In genomic region chr6:83301294-83301693, GRCm38 (mm10) we compare ENCODE assay signal across 18 mouse cellular contexts.
"Had no signal": no experiment of that assay in that cellular context is flagged by ENCODE, and none has a peak within 500 bp of the region (broad histone marks: within the 10 kb centered on the region; RNA-seq: fewer than 3 reads in every experiment).

No protein-coding gene starts in this region.

- DNase-seq: kidney, adult 2 months; kidney, postnatal 25 days; layer of hippocampus, adult 9-11 months; liver; lung, postnatal 14 days; right cerebral cortex, adult 18-20 months; right cerebral cortex, postnatal 14 days; right cerebral cortex, postnatal 4 days; thymus, postnatal 36 days had no signal

- H3K9me3 ChIP-seq: intestine, embryonic 15.5 days; limb, embryonic 10.5 days; limb, embryonic 13.5 days; liver, embryonic 12.5 days; liver, embryonic 15.5 days; midbrain, embryonic 13.5 days had no signal

- H3K9ac ChIP-seq: intestine, embryonic 15.5 days; limb, embryonic 13.5 days; liver, embryonic 12.5 days; liver, embryonic 15.5 days; midbrain, embryonic 13.5 days had no signal

- ATAC-seq: hindbrain, embryonic 16.5 days; midbrain, embryonic 13.5 days had no signal

- H3K4me1 ChIP-seq: intestine, embryonic 15.5 days; liver, embryonic 12.5 days; liver, embryonic 15.5 days; midbrain, embryonic 13.5 days had no signal

- H3K4me2 ChIP-seq: intestine, embryonic 15.5 days; limb, embryonic 13.5 days; liver, embryonic 12.5 days; liver, embryonic 15.5 days; midbrain, embryonic 13.5 days had no signal

- H3K4me3 ChIP-seq: intestine, embryonic 15.5 days; layer of hippocampus, adult 2 months; limb, embryonic 10.5 days; limb, embryonic 13.5 days; liver, embryonic 12.5 days; liver, embryonic 15.5 days; midbrain, embryonic 13.5 days had no signal

- H3K27me3 ChIP-seq: intestine, embryonic 15.5 days; limb, embryonic 13.5 days; midbrain, embryonic 13.5 days had no signal

- H3K27ac ChIP-seq: intestine, embryonic 15.5 days; layer of hippocampus, adult 2 months; limb, embryonic 10.5 days; limb, embryonic 13.5 days; liver, embryonic 12.5 days; liver, embryonic 15.5 days; macrophage; midbrain, embryonic 13.5 days had no signal
